ENCODE assay signal across 9 mouse cellular contexts in genomic region chr12:8232679-8233078, GRCm38 (mm10). TPM values are rescaled to one million over a fixed set of nuclear protein-coding genes. Genes with fewer than 3 reads are reported as not detected.
DNase-seq lines count a peak whose midpoint lies in the region; ATAC-seq and TF ChIP-seq lines count a peak whose summit lies in the region.
"Had no signal": no experiment of that assay in that cellular context is flagged by ENCODE, and none has a peak within 500 bp of the region (broad histone marks: within the 10 kb centered on the region; RNA-seq: fewer than 3 reads in every experiment).

No protein-coding gene starts in this region.

- no peaks in the 10 kb centered on the region for H3K27me3 ChIP-seq in intestine, postnatal 0 days (replicated peaks; ENCODE audit: control insufficient read depth, insufficient read depth, low read length)
- H3K27me3 ChIP-seq in intestine, embryonic 16.5 days (replicated peaks; ENCODE audit: control insufficient read depth, insufficient read depth, low read length) = no peaks in the 10 kb centered on the region
- no peaks in the 10 kb centered on the region for H3K27me3 ChIP-seq in CH12.LX (replicated peaks)
- H3K27me3 ChIP-seq: embryonic facial prominence, embryonic 12.5 days had no signal

- in situ Hi-C loops in CH12.LX (cut with MboI; ENCODE audit: low pct_ligation_motif_present, low pct_unique_long_range_greater_than_20kb, low sequenced_read_pairs) = no loop called here

- no peaks in the 10 kb centered on the region for H3K4me1 ChIP-seq in intestine, postnatal 0 days (replicated peaks; ENCODE audit: control insufficient read depth, insufficient read depth, low read length)
- H3K4me1 ChIP-seq in intestine, embryonic 16.5 days (ENCODE audit: control insufficient read depth, insufficient read depth, low read length) = no peaks in the 10 kb centered on the region
- peaks cover 2 to 9% of the 10 kb centered on the region in 2 experiments; a peak in 2 of 4 replicates for H3K4me1 ChIP-seq in CH12.LX (ENCODE audit: control insufficient read depth in 1 of 2, insufficient read depth in 2 of 2)
- H3K4me1 ChIP-seq: embryonic facial prominence, embryonic 12.5 days had no signal

- ATAC-seq in intestine, postnatal 0 days = no peak
- no peak for ATAC-seq in intestine, embryonic 16.5 days
- ATAC-seq in erythroid progenitor cell, adult 5-6 weeks (replicated peaks; ENCODE audit: low FRiP score, poor library complexity, severe bottlenecking) = no peak

- H3K27ac ChIP-seq in intestine, postnatal 0 days (ENCODE audit: low read depth, low read length) = no peak overlapping the region
- H3K27ac ChIP-seq in intestine, embryonic 16.5 days (ENCODE audit: low read length) = no peak overlapping the region
- H3K27ac ChIP-seq in CH12.LX (ENCODE audit: insufficient read depth, low read depth) = no peak overlapping the region; the same call in 1 of the 2 replicates
- H3K27ac ChIP-seq in layer of hippocampus, adult 2 months = no peak overlapping the region
- H3K27ac ChIP-seq: embryonic facial prominence, embryonic 12.5 days had no signal

- TF ChIP-seq EP300 in CH12.LX (IDR thresholded peaks at IDR 0.05; ENCODE audit: low read length) = no peak

- no peak overlapping the region for H3K4me3 ChIP-seq in intestine, postnatal 0 days (ENCODE audit: low read depth, low read length)
- no peak overlapping the region for H3K4me3 ChIP-seq in intestine, embryonic 16.5 days (ENCODE audit: low read length)
- H3K4me3 ChIP-seq in CH12.LX (replicated peaks in 1 of 3; ENCODE audit: low read depth in 2 of 3, low read length in 2 of 3, poor library complexity in 1 of 3) = no peak overlapping the region
- H3K4me3 ChIP-seq in layer of hippocampus, adult 2 months = no peak overlapping the region
- H3K4me3 ChIP-seq: embryonic facial prominence, embryonic 12.5 days had no signal

- peaks cover 19% of the 10 kb centered on the region for H3K36me3 ChIP-seq in intestine, postnatal 0 days (ENCODE audit: control insufficient read depth, insufficient read depth)
- H3K36me3 ChIP-seq in intestine, embryonic 16.5 days (ENCODE audit: control insufficient read depth, insufficient read depth, low read length) = 0 out of 2 replicates have a peak, but pooled peaks cover 2% of the 10 kb centered on the region
- peaks cover 13 to 54% of the 10 kb centered on the region in 2 experiments for H3K36me3 ChIP-seq in CH12.LX (replicated peaks in 1 of 2; ENCODE audit: control insufficient read depth in 1 of 2, insufficient read depth in 1 of 2, low read length in 1 of 2)

- dilution Hi-C loops in CH12.LX (cut with MboI; ENCODE audit: extremely low pct_ligation_motif_present, extremely low pct_unique_long_range_greater_than_20kb, low sequenced_read_pairs) = no loop called here

- DNase-seq in CH12.LX (ENCODE audit: extremely low read depth) = no peak
- peak; percentile 68 for DNase-seq in brain, adult 2 months (ENCODE audit: low read depth, low spot score)
- peak in 1 of 2 experiments; percentile 29 for DNase-seq in layer of hippocampus, adult 2 months (ENCODE audit: low spot score in 2 of 2)
- no peak for DNase-seq in gastrocnemius, postnatal 4 days (ENCODE audit: low spot score in 2 of 2)
- DNase-seq in ovary, adult 18-20 months (ENCODE audit: low spot score) = no peak

- peak; percentile 76 for TF ChIP-seq CTCF in intestine, postnatal 0 days (IDR thresholded peaks at IDR 0.05; ENCODE audit: low read depth)
- peak; percentile 34 to 69; a peak in 3 of 4 replicates for TF ChIP-seq CTCF in CH12.LX (conservative IDR thresholded peaks at IDR 0.05 in 1 of 2, IDR thresholded peaks at IDR 0.05 in 1 of 2; ENCODE audit: low read depth in 2 of 2, low read length in 2 of 2)
- TF ChIP-seq CTCF in layer of hippocampus, adult 2 months (conservative IDR thresholded peaks at IDR 0.05) = peak; percentile 84

- TF ChIP-seq RAD21 in CH12.LX (IDR thresholded peaks at IDR 0.05; ENCODE audit: low read depth, low read length) = peak; percentile 67

- 76% methylated on average over 3 of the region's 3 CpGs for WGBS in intestine, postnatal 0 days
- WGBS in intestine, embryonic 16.5 days = 76% methylated on average over 3 of the region's 3 CpGs

- no peak for TF ChIP-seq POLR2A in CH12.LX (IDR thresholded peaks at IDR 0.05; ENCODE audit: low read depth, low read length)

- H3K4me2 ChIP-seq in intestine, postnatal 0 days (replicated peaks; ENCODE audit: low read depth) = no peak overlapping the region
- H3K4me2 ChIP-seq in intestine, embryonic 16.5 days (ENCODE audit: low read depth, low read length) = no peak overlapping the region
- no peak overlapping the region for H3K4me2 ChIP-seq in CH12.LX (ENCODE audit: insufficient read depth, low read depth, poor library complexity, severe bottlenecking)
- H3K4me2 ChIP-seq: embryonic facial prominence, embryonic 12.5 days had no signal

- no peak overlapping the region for H3K9ac ChIP-seq in intestine, postnatal 0 days (ENCODE audit: low read depth, low read length)
- no peak overlapping the region for H3K9ac ChIP-seq in intestine, embryonic 16.5 days (ENCODE audit: low read depth, low read length)
- no peak overlapping the region for H3K9ac ChIP-seq in CH12.LX (ENCODE audit: insufficient read depth, low read depth)
- H3K9ac ChIP-seq: embryonic facial prominence, embryonic 12.5 days had no signal

- H3K79me2 ChIP-seq in CH12.LX (replicated peaks; ENCODE audit: control insufficient read depth, extremely low read depth, insufficient read depth, poor library complexity, severe bottlenecking) = no peaks in the 10 kb centered on the region

- H3K9me3 ChIP-seq in intestine, postnatal 0 days (ENCODE audit: control insufficient read depth) = no peaks in the 10 kb centered on the region
- no peaks in the 10 kb centered on the region for H3K9me3 ChIP-seq in intestine, embryonic 16.5 days (ENCODE audit: control insufficient read depth, low read length)
- no peaks in the 10 kb centered on the region for H3K9me3 ChIP-seq in CH12.LX (replicated peaks; ENCODE audit: low read length)
- H3K9me3 ChIP-seq: embryonic facial prominence, embryonic 12.5 days had no signal

TF ChIP-seq in CH12.LX, 34 proteins besides CTCF, POLR2A, EP300 and RAD21:
- TF ChIP-seq PAX5 (IDR thresholded peaks at IDR 0.05; ENCODE audit: low read length) (no peak), SMC3 (IDR thresholded peaks at IDR 0.05; ENCODE audit: low read depth, low read length) (peak; percentile 39), NELFE (IDR thresholded peaks at IDR 0.05; ENCODE audit: low read depth, low read length) (no peak), ZKSCAN1 (IDR thresholded peaks at IDR 0.05; ENCODE audit: borderline replicate concordance, low read depth, low read length) (no peak), USF1 (IDR thresholded peaks at IDR 0.05; ENCODE audit: low read depth, low read length) (no peak), E2F4 (IDR thresholded peaks at IDR 0.05; ENCODE audit: insufficient replicate concordance, low read depth, low read length) (no peak)
TF ChIP-seq in CH12.LX: peak in this region for 1.

RNA-seq across cellular contexts. Expression of gene Ldah, which starts 24.8 kb away (rescaled TPM):
- polyA plus RNA-seq in intestine, postnatal 0 days (2015; fragmentation: Nextera tagmentation; extraction: Ambion mirVana) = 38.0 and 43.8 TPM in 2 replicates
- polyA plus RNA-seq in intestine, embryonic 16.5 days (2015; fragmentation: Nextera tagmentation; extraction: Ambion mirVana) = 58.1 and 60.0 TPM in 2 replicates
- total RNA-seq in CH12.LX (2012; rRNA removed) = 18.2 and 23.3 TPM in 2 replicates
- total RNA-seq in CH12.LX (2014; rRNA removed) = 40.7 and 41.5 TPM in 2 replicates
- polyA plus RNA-seq in CH12.LX (2012; ENCODE audit: insufficient read length, low read depth) = 31.0 and 34.5 TPM in 2 replicates
- 10 to 100 TPM; 41.5 to 45.7 TPM for total RNA-seq in layer of hippocampus, adult 2 months (2021)
- total RNA-seq in erythroid progenitor cell, adult 5-6 weeks (2015; ENCODE audit: low replicate concordance) = 15.1 and 27.7 TPM in 2 replicates
- 4.6 and 8.5 TPM in 2 replicates for total RNA-seq in erythroid progenitor cell, adult 5-6 weeks (2017; ENCODE audit: low replicate concordance)
- 10 to 100 TPM; 17.1 to 19.3 TPM for total RNA-seq in gastrocnemius, postnatal 4 days (2021)
